ENCODE assay signal across 11 mouse cellular contexts in the genomic region with DNA sequence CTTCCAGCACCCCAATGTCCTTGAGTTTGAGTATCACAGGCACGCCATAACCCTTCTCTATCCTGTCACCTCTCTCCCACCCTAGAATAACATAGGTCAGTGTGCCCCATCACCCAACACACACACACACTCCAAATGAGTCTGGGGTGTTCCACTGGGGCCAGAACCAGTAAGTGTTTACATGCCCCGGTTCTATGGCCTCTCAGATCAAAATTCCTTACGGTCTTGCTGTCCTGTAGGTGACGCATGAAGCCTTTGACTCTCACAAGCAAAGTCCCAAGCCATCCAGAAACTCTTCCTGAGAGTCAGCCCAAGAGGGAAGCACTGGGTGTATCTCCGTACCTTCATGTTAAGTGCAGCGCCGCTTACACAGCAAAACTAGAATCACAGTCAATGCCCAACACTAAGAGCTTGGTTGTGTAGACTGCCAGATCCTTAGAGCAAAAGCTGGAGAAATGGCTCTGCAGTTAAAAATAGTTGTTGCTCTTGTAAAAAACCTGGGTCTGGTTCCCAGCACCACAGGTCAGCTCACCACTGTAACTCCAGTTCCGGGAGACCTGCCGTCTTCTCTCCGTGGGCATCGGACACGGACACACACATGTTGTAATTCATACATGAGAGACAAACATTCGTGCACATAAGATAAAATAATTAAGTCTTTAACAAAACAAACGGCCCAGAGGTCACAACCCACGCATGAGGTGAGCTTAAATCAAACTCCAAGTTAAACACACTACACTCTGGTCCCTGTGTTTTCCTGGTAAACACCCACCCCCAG. TPM values are rescaled to one million over a fixed set of nuclear protein-coding genes. Genes with fewer than 3 reads are reported as not detected.
A peak's percentile ranks its signal among the peaks of the same experiment; 100 is the strongest.
DNase-seq lines count a peak whose midpoint lies in the region; ATAC-seq lines count a peak whose summit lies in the region.
"Had no signal": no experiment of that assay in that cellular context is flagged by ENCODE, and none has a peak within 500 bp of the region (broad histone marks: within the 10 kb centered on the region; RNA-seq: fewer than 3 reads in every experiment).

No protein-coding gene starts in this region.

- H3K9ac ChIP-seq in forebrain, embryonic 16.5 days (replicated peaks; ENCODE audit: low read depth, low read length): no peak overlapping the region
- H3K9ac ChIP-seq in forebrain, embryonic 11.5 days (ENCODE audit: low read length): no peak overlapping the region
- no peak overlapping the region for H3K9ac ChIP-seq in intestine, embryonic 14.5 days (ENCODE audit: low read length)
- H3K9ac ChIP-seq in intestine, embryonic 16.5 days (ENCODE audit: low read depth, low read length): no peak overlapping the region
- no peak overlapping the region for H3K9ac ChIP-seq in midbrain, embryonic 11.5 days (ENCODE audit: low read length)
- H3K9ac ChIP-seq in midbrain, embryonic 16.5 days (ENCODE audit: low read depth, low read length): no peak overlapping the region
- H3K9ac ChIP-seq in neural tube, embryonic 14.5 days (replicated peaks; ENCODE audit: low read depth, low read length): no peak overlapping the region
- H3K9ac ChIP-seq: embryonic facial prominence, embryonic 15.5 days had no signal

- H3K4me3 ChIP-seq in forebrain, embryonic 16.5 days (replicated peaks; ENCODE audit: low read length): no peak overlapping the region
- H3K4me3 ChIP-seq in forebrain, embryonic 11.5 days (ENCODE audit: low read depth, low read length): no peak overlapping the region
- H3K4me3 ChIP-seq in intestine, embryonic 14.5 days (ENCODE audit: low read depth, low read length): no peak overlapping the region
- H3K4me3 ChIP-seq in intestine, embryonic 16.5 days (ENCODE audit: low read length): no peak overlapping the region
- H3K4me3 ChIP-seq in midbrain, embryonic 11.5 days (ENCODE audit: low read depth, low read length): no peak overlapping the region
- no peak overlapping the region for H3K4me3 ChIP-seq in midbrain, embryonic 16.5 days (ENCODE audit: low read depth, low read length)
- no peak overlapping the region for H3K4me3 ChIP-seq in neural tube, embryonic 14.5 days (ENCODE audit: low read depth, low read length)
- H3K4me3 ChIP-seq: embryonic facial prominence, embryonic 15.5 days had no signal

- no peak overlapping the region for H3K27ac ChIP-seq in forebrain, embryonic 16.5 days (ENCODE audit: low read length)
- no peak overlapping the region for H3K27ac ChIP-seq in forebrain, embryonic 11.5 days (ENCODE audit: low read depth, low read length)
- no peak overlapping the region for H3K27ac ChIP-seq in intestine, embryonic 14.5 days (ENCODE audit: low read depth)
- no peak overlapping the region for H3K27ac ChIP-seq in intestine, embryonic 16.5 days (ENCODE audit: low read length)
- no peak overlapping the region for H3K27ac ChIP-seq in midbrain, embryonic 11.5 days (ENCODE audit: low read depth, low read length)
- no peak overlapping the region for H3K27ac ChIP-seq in midbrain, embryonic 16.5 days (ENCODE audit: low read length)
- H3K27ac ChIP-seq in neural tube, embryonic 14.5 days (ENCODE audit: low read depth, low read length): no peak overlapping the region
- H3K27ac ChIP-seq: embryonic facial prominence, embryonic 15.5 days; macrophage; stomach, postnatal 0 days had no signal

- no peaks in the 10 kb centered on the region for H3K36me3 ChIP-seq in forebrain, embryonic 16.5 days (ENCODE audit: control insufficient read depth, insufficient read depth)
- no peaks in the 10 kb centered on the region for H3K36me3 ChIP-seq in forebrain, embryonic 11.5 days (ENCODE audit: control insufficient read depth, insufficient read depth, low read length)
- no peaks in the 10 kb centered on the region for H3K36me3 ChIP-seq in intestine, embryonic 14.5 days (ENCODE audit: control insufficient read depth, insufficient read depth, low read length)
- H3K36me3 ChIP-seq in intestine, embryonic 16.5 days (ENCODE audit: control insufficient read depth, insufficient read depth, low read length): no peaks in the 10 kb centered on the region
- H3K36me3 ChIP-seq in midbrain, embryonic 11.5 days (ENCODE audit: control insufficient read depth, insufficient read depth, low read length): no peaks in the 10 kb centered on the region
- H3K36me3 ChIP-seq in midbrain, embryonic 16.5 days (ENCODE audit: control insufficient read depth, insufficient read depth, low read length): no peaks in the 10 kb centered on the region
- H3K36me3 ChIP-seq in neural tube, embryonic 14.5 days (ENCODE audit: control insufficient read depth, insufficient read depth, low read length): no peaks in the 10 kb centered on the region
- H3K36me3 ChIP-seq: embryonic facial prominence, embryonic 15.5 days had no signal

- H3K9me3 ChIP-seq in forebrain, embryonic 16.5 days (ENCODE audit: control insufficient read depth, low read length): no peaks in the 10 kb centered on the region
- no peaks in the 10 kb centered on the region for H3K9me3 ChIP-seq in forebrain, embryonic 11.5 days (ENCODE audit: control insufficient read depth, low read length)
- H3K9me3 ChIP-seq in intestine, embryonic 14.5 days (ENCODE audit: control insufficient read depth, low read length): no peaks in the 10 kb centered on the region
- no peaks in the 10 kb centered on the region for H3K9me3 ChIP-seq in intestine, embryonic 16.5 days (ENCODE audit: control insufficient read depth, low read length)
- no peaks in the 10 kb centered on the region for H3K9me3 ChIP-seq in midbrain, embryonic 11.5 days (ENCODE audit: control insufficient read depth, low read length)
- H3K9me3 ChIP-seq in midbrain, embryonic 16.5 days (replicated peaks; ENCODE audit: control insufficient read depth, low read length, poor library complexity, severe bottlenecking): no peaks in the 10 kb centered on the region
- no peaks in the 10 kb centered on the region for H3K9me3 ChIP-seq in neural tube, embryonic 14.5 days (ENCODE audit: control insufficient read depth, low read length)
- H3K9me3 ChIP-seq: embryonic facial prominence, embryonic 15.5 days had no signal

- ATAC-seq in forebrain, embryonic 16.5 days: peak; percentile 17; the same call in 1 of the 2 replicates
- no peak; the same call in 1 of the 2 replicates for ATAC-seq in forebrain, embryonic 11.5 days (replicated peaks; ENCODE audit: low FRiP score)
- ATAC-seq in intestine, embryonic 14.5 days (replicated peaks; ENCODE audit: low FRiP score, low TSS enrichment, low read depth): 0 out of 2 replicates have a peak, but pooled peaks have one; percentile 10
- no peak for ATAC-seq in intestine, embryonic 16.5 days
- ATAC-seq in midbrain, embryonic 11.5 days (ENCODE audit: low FRiP score): peak; percentile 25; the same call in 1 of the 2 replicates
- ATAC-seq in midbrain, embryonic 16.5 days: no peak
- 0 out of 2 replicates have a peak, but pooled peaks have one; percentile 17 for ATAC-seq in neural tube, embryonic 14.5 days (ENCODE audit: low read depth)

- H3K27me3 ChIP-seq in forebrain, embryonic 16.5 days (replicated peaks; ENCODE audit: control insufficient read depth, insufficient read depth, low read length): no peaks in the 10 kb centered on the region
- H3K27me3 ChIP-seq in forebrain, embryonic 11.5 days (ENCODE audit: control insufficient read depth, insufficient read depth, low read length): no peaks in the 10 kb centered on the region
- no peaks in the 10 kb centered on the region for H3K27me3 ChIP-seq in intestine, embryonic 14.5 days (replicated peaks; ENCODE audit: control insufficient read depth, insufficient read depth, low read length)
- no peaks in the 10 kb centered on the region for H3K27me3 ChIP-seq in intestine, embryonic 16.5 days (replicated peaks; ENCODE audit: control insufficient read depth, insufficient read depth, low read length)
- no peaks in the 10 kb centered on the region for H3K27me3 ChIP-seq in midbrain, embryonic 11.5 days (ENCODE audit: control insufficient read depth, insufficient read depth, low read length)
- H3K27me3 ChIP-seq in midbrain, embryonic 16.5 days (ENCODE audit: control insufficient read depth, insufficient read depth, low read depth, low read length): no peaks in the 10 kb centered on the region
- no peaks in the 10 kb centered on the region for H3K27me3 ChIP-seq in neural tube, embryonic 14.5 days (ENCODE audit: control insufficient read depth, insufficient read depth, low read length)
- H3K27me3 ChIP-seq: embryonic facial prominence, embryonic 15.5 days had no signal

- WGBS in forebrain, embryonic 16.5 days: 92% methylated on average over 15 of the region's 15 CpGs
- 90% methylated on average over 15 of the region's 15 CpGs for WGBS in forebrain, embryonic 11.5 days
- 84% methylated on average over 15 of the region's 15 CpGs for WGBS in intestine, embryonic 14.5 days
- 84% methylated on average over 15 of the region's 15 CpGs for WGBS in intestine, embryonic 16.5 days
- 90% methylated on average over 15 of the region's 15 CpGs for WGBS in midbrain, embryonic 11.5 days
- 93% methylated on average over 15 of the region's 15 CpGs for WGBS in midbrain, embryonic 16.5 days
- 90% methylated on average over 15 of the region's 15 CpGs for WGBS in neural tube, embryonic 14.5 days

- no peak overlapping the region for H3K4me2 ChIP-seq in forebrain, embryonic 16.5 days (ENCODE audit: low read length)
- H3K4me2 ChIP-seq in forebrain, embryonic 11.5 days (ENCODE audit: low read depth, low read length, severe bottlenecking): no peak overlapping the region
- no peak overlapping the region for H3K4me2 ChIP-seq in intestine, embryonic 14.5 days (ENCODE audit: low read length)
- no peak overlapping the region for H3K4me2 ChIP-seq in intestine, embryonic 16.5 days (ENCODE audit: low read depth, low read length)
- H3K4me2 ChIP-seq in midbrain, embryonic 11.5 days: no peak overlapping the region
- no peak overlapping the region for H3K4me2 ChIP-seq in midbrain, embryonic 16.5 days (ENCODE audit: low read length)
- H3K4me2 ChIP-seq in neural tube, embryonic 14.5 days (ENCODE audit: low read depth, low read length): no peak overlapping the region
- H3K4me2 ChIP-seq: embryonic facial prominence, embryonic 15.5 days had no signal

- DNase-seq in forebrain, embryonic 11.5 days (ENCODE audit: low spot score): no peak
- DNase-seq in intestine, embryonic 14.5 days (ENCODE audit: low spot score): no peak
- peak; percentile 53 for DNase-seq in midbrain, embryonic 11.5 days (ENCODE audit: low spot score, missing footprints)

- no peaks in the 10 kb centered on the region for H3K4me1 ChIP-seq in forebrain, embryonic 16.5 days (replicated peaks; ENCODE audit: control insufficient read depth, insufficient read depth, low read length)
- no peaks in the 10 kb centered on the region for H3K4me1 ChIP-seq in forebrain, embryonic 11.5 days (replicated peaks; ENCODE audit: control insufficient read depth, insufficient read depth, low read length)
- H3K4me1 ChIP-seq in intestine, embryonic 14.5 days (replicated peaks; ENCODE audit: control insufficient read depth, insufficient read depth, low read length): no peaks in the 10 kb centered on the region
- no peaks in the 10 kb centered on the region for H3K4me1 ChIP-seq in intestine, embryonic 16.5 days (ENCODE audit: control insufficient read depth, insufficient read depth, low read length)
- no peaks in the 10 kb centered on the region for H3K4me1 ChIP-seq in midbrain, embryonic 11.5 days (ENCODE audit: control insufficient read depth, insufficient read depth, low read length)
- H3K4me1 ChIP-seq in midbrain, embryonic 16.5 days (ENCODE audit: control insufficient read depth, insufficient read depth, low read length): no peaks in the 10 kb centered on the region
- no peaks in the 10 kb centered on the region for H3K4me1 ChIP-seq in neural tube, embryonic 14.5 days (ENCODE audit: control insufficient read depth, insufficient read depth, low read length)
- H3K4me1 ChIP-seq: embryonic facial prominence, embryonic 15.5 days had no signal

RNA-seq across cellular contexts. Expression of a gene that starts 23.3 kb away (rescaled TPM):
- 2.4 and 3.1 TPM in 2 replicates for polyA plus RNA-seq in forebrain, embryonic 16.5 days (2015; fragmentation: Nextera tagmentation; extraction: Ambion mirVana)
- polyA plus RNA-seq in forebrain, embryonic 11.5 days (2014; fragmentation: Nextera tagmentation; extraction: Ambion mirVana): 0.16 and 0.19 TPM in 2 replicates
- 2.3 and 2.4 TPM in 2 replicates for polyA plus RNA-seq in intestine, embryonic 14.5 days (2014; fragmentation: Nextera tagmentation; extraction: Ambion mirVana)
- 0.82 and 1.1 TPM in 2 replicates for polyA plus RNA-seq in intestine, embryonic 16.5 days (2015; fragmentation: Nextera tagmentation; extraction: Ambion mirVana)
- polyA plus RNA-seq in midbrain, embryonic 11.5 days (2014; fragmentation: Nextera tagmentation; extraction: Ambion mirVana): 0.63 and 0.66 TPM in 2 replicates
- polyA plus RNA-seq in midbrain, embryonic 16.5 days (2015; fragmentation: Nextera tagmentation; extraction: Ambion mirVana): 5.6 and 7.6 TPM in 2 replicates
- 10.2 and 13.5 TPM in 2 replicates for polyA plus RNA-seq in neural tube, embryonic 14.5 days (2014; fragmentation: Nextera tagmentation; extraction: Ambion mirVana)
- polyA plus RNA-seq: liver, adult 2 months; macrophage had no signal

RNA-seq across cellular contexts. Expression of a gene that starts 45.5 kb away (rescaled TPM):
- polyA plus RNA-seq in forebrain, embryonic 16.5 days (2015; fragmentation: Nextera tagmentation; extraction: Ambion mirVana): 9.2 and 12.6 TPM in 2 replicates
- 13.2 and 15.9 TPM in 2 replicates for polyA plus RNA-seq in forebrain, embryonic 11.5 days (2014; fragmentation: Nextera tagmentation; extraction: Ambion mirVana)
- polyA plus RNA-seq in intestine, embryonic 14.5 days (2014; fragmentation: Nextera tagmentation; extraction: Ambion mirVana): 26.6 and 28.3 TPM in 2 replicates
- 17.8 and 19.7 TPM in 2 replicates for polyA plus RNA-seq in intestine, embryonic 16.5 days (2015; fragmentation: Nextera tagmentation; extraction: Ambion mirVana)
- 18.0 and 19.0 TPM in 2 replicates for polyA plus RNA-seq in midbrain, embryonic 11.5 days (2014; fragmentation: Nextera tagmentation; extraction: Ambion mirVana)
- polyA plus RNA-seq in midbrain, embryonic 16.5 days (2015; fragmentation: Nextera tagmentation; extraction: Ambion mirVana): 9.5 and 11.4 TPM in 2 replicates
- 4.2 and 16.8 TPM in 2 replicates for polyA plus RNA-seq in neural tube, embryonic 14.5 days (2014; fragmentation: Nextera tagmentation; extraction: Ambion mirVana)

Comparison
In these comparisons a context has a peak if more than half of its experiments do, and no peak if none do; other contexts are left out.
1. ATAC-seq: peak in forebrain, embryonic 16.5 days (single experiment), intestine, embryonic 14.5 days (single experiment), midbrain, embryonic 11.5 days (single experiment) and neural tube, embryonic 14.5 days (single experiment); none in forebrain, embryonic 11.5 days (single experiment), intestine, embryonic 16.5 days (single experiment) and midbrain, embryonic 16.5 days (single experiment).